Mouse (Mus musculus) heart, postnatal 0 days (tissue): Measurements from ENCODE around the gene Rps23. TPM values are rescaled to one million over a fixed set of nuclear protein-coding genes. Genes with fewer than 3 reads are reported as not detected.
"Not testable (repeated sequence)": the region's sequence is repeated elsewhere in the genome, so short reads cannot be mapped to it uniquely, and the experiment has no call there.

Experiments used
- ATAC-seq: fragments of 200-750 bp; cut with Nextera tagmentation; 2 replicates; pipeline ENCODE4 v1.8.0; 2017; ENCODE audit warnings: low read depth, moderate number of reproducible peaks, moderate library complexity; ENCODE audit not compliant: insufficient read depth
- DNase-seq: peaks from one replicate; pipeline ENCODE4 v3.0.0-alpha.2; 2016; ENCODE audit warnings: low spot score
- H3K27ac ChIP-seq: fragments of 300-500 bp; sonication (generic); 2 replicates; pipeline ENCODE4 v1.5.1; 2014; ENCODE audit warnings: low read depth, mild to moderate bottlenecking
- H3K27me3 ChIP-seq: fragments of 300-500 bp; sonication (generic); 2 replicates; pipeline ENCODE4 v1.6.1; 2014; ENCODE audit warnings: low read length, mixed read lengths; ENCODE audit not compliant: control insufficient read depth, insufficient read depth
- H3K36me3 ChIP-seq: fragments of 300-500 bp; sonication (generic); replicated peaks from 2 replicates; pipeline ENCODE4 v1.6.1; 2014; ENCODE audit warnings: low read length, mixed read lengths; ENCODE audit not compliant: control insufficient read depth, insufficient read depth
- H3K4me1 ChIP-seq: fragments of 300-500 bp; sonication (generic); 2 replicates; pipeline ENCODE4 v1.6.1; 2014; ENCODE audit warnings: antibody characterized with exemption; ENCODE audit not compliant: control insufficient read depth, insufficient read depth
- H3K4me2 ChIP-seq: fragments of 300-500 bp; sonication (generic); 2 replicates; pipeline ENCODE4 v1.6.1; 2014; ENCODE audit warnings: low read depth, mild to moderate bottlenecking, low read length, moderate library complexity
- H3K4me3 ChIP-seq: fragments of 300-500 bp; sonication (generic); 2 replicates; pipeline ENCODE4 v1.5.1; 2014; ENCODE audit warnings: low read depth, low read length
- H3K9ac ChIP-seq: fragments of 300-500 bp; sonication (generic); replicated peaks from 2 replicates; pipeline ENCODE4 v1.6.1; 2014; ENCODE audit warnings: low read depth, low read length, mixed read lengths
- H3K9me3 ChIP-seq: fragments of 300-500 bp; sonication (generic); replicated peaks from 2 replicates; pipeline ENCODE4 v1.6.1; 2016; ENCODE audit warnings: low read length; ENCODE audit not compliant: control insufficient read depth
- CTCF ChIP-seq: IDR thresholded peaks from 2 replicates; pipeline ENCODE4 v1.5.1; 2016; ENCODE audit warnings: antibody characterized with exemption, control low read depth, low read depth
- EP300 ChIP-seq: IDR thresholded peaks from 2 replicates; pipeline ENCODE4 v1.6.1; 2016; ENCODE audit warnings: antibody characterized with exemption, low read depth
- WGBS: fragments of 180-500 bp; shearing (Covaris S2); extraction: QIAGEN DNeasy Blood & Tissue Kit; methylation state at CpG from one replicate; pipeline ENCODE4 v1.1.7; 2014; 5-methylcytosine and 5-hydroxymethylcytosine counted together
- polyA plus RNA-seq: library from polyadenylated mRNA; unstranded; fragments of >200 nt; fragmentation: Nextera tagmentation; extraction: Ambion mirVana; gene quantifications from 2 replicates; pipeline ENCODE4 v1.2.1, GENCODE M21; 2015
- total RNA-seq: library from RNA; depleted of rRNA; stranded (reverse); fragments of >200 nt; gene quantifications from 2 replicates; pipeline ENCODE4 v1.2.3, GENCODE M21; 2014; ENCODE audit warnings: low replicate concordance

Gene Rps23
- total and polyA plus RNA-seq, 2 experiments from 2014 or later: 124 to 147 TPM

GRCm38 (mm10) chr13:90913675-90914192 is 9.0 kb upstream of the Rps23 start:
- Histone ChIP-seq H3K36me3 (no peaks in the 10 kb centered on the region), H3K4me3 (no peak overlapping the region), H3K9me3 (no peaks in the 10 kb centered on the region), H3K9ac (no peak overlapping the region), H3K27ac (no peak overlapping the region), H3K4me1 (no peaks in the 10 kb centered on the region), H3K4me2 (no peak overlapping the region), H3K27me3 (no peaks in the 10 kb centered on the region)
- no peak for DNase-seq
- WGBS: 57% methylated on average over 7 of the region's 7 CpGs
- TF ChIP-seq CTCF (no peak), EP300 (no peak)
- no peak for ATAC-seq

- DNase-seq: no peak
- no peak for ATAC-seq
- Histone ChIP-seq H3K4me2 (no peak overlapping the region), H3K36me3 (no peaks in the 10 kb centered on the region), H3K9me3 (no peaks in the 10 kb centered on the region), H3K27me3 (no peaks in the 10 kb centered on the region), H3K9ac (no peak overlapping the region), H3K27ac (no peak overlapping the region), H3K4me1 (no peaks in the 10 kb centered on the region), H3K4me3 (no peak overlapping the region)
- TF ChIP-seq EP300 (no peak), CTCF (no peak)
- WGBS: 86% methylated on average over 4 of the region's 4 CpGs
Measured at GRCm38 (mm10) chr13:90914721-90915120, 8.0 kb upstream of the Rps23 start.

- H3K27me3 ChIP-seq, ATAC-seq, H3K9me3 ChIP-seq, DNase-seq, H3K4me1 ChIP-seq: not testable (repeated sequence)
- under 1% methylated on average over 13 of the region's 13 CpGs for WGBS
- peak overlapping the region; percentile 82 for H3K4me3 ChIP-seq
- peak overlapping the region; percentile 74 for H3K27ac ChIP-seq
- peak overlapping the region; percentile 88 for H3K9ac ChIP-seq
- H3K36me3 ChIP-seq: peaks cover 23% of the 10 kb centered on the region
- peak overlapping the region; percentile 80 for H3K4me2 ChIP-seq
Measured at GRCm38 (mm10) chr13:90923617-90924016, 859 bp downstream of the Rps23 start.

- Histone ChIP-seq H3K9me3 (no peaks in the 10 kb centered on the region), H3K4me2 (peak overlapping the region; percentile 80), H3K27ac (no peak overlapping the region), H3K27me3 (no peaks in the 10 kb centered on the region), H3K4me1 (no peaks in the 10 kb centered on the region; the same call in 1 of the 2 replicates), H3K36me3 (peaks cover 23% of the 10 kb centered on the region), H3K4me3 (peak overlapping the region; percentile 82), H3K9ac (peak overlapping the region; percentile 88)
- ATAC-seq (no peak), DNase-seq (no peak)
- 53% methylated on average over 9 of the region's 9 CpGs for WGBS
- TF ChIP-seq EP300: no peak
- TF ChIP-seq CTCF: no peak
Measured at GRCm38 (mm10) chr13:90924072-90924471, 1.3 kb downstream of the Rps23 start.

- TF ChIP-seq CTCF (no peak), EP300 (no peak)
- DNase-seq (no peak), ATAC-seq (no peak)
- Histone ChIP-seq H3K27ac (no peak overlapping the region), H3K4me1 (no peaks in the 10 kb centered on the region; the same call in 1 of the 2 replicates), H3K9ac (no peak overlapping the region), H3K36me3 (peaks cover 23% of the 10 kb centered on the region), H3K4me2 (no peak overlapping the region), H3K27me3 (no peaks in the 10 kb centered on the region), H3K9me3 (no peaks in the 10 kb centered on the region), H3K4me3 (no peak overlapping the region)
- WGBS: 85% methylated on average over 5 of the region's 5 CpGs
Measured at GRCm38 (mm10) chr13:90925191-90925590, 2.4 kb downstream of the Rps23 start.

- peaks cover 23% of the 10 kb centered on the region for H3K36me3 ChIP-seq
- no peaks in the 10 kb centered on the region for H3K27me3 ChIP-seq
- ATAC-seq: no peak
- H3K4me2 ChIP-seq: no peak overlapping the region
- TF ChIP-seq CTCF (no peak), EP300 (no peak)
- no peak overlapping the region for H3K4me3 ChIP-seq
- 68% methylated on average over 7 of the region's 7 CpGs for WGBS
- no peak for DNase-seq
- no peak overlapping the region for H3K27ac ChIP-seq
- H3K9me3 ChIP-seq: no peaks in the 10 kb centered on the region
- H3K4me1 ChIP-seq: no peaks in the 10 kb centered on the region; the same call in 1 of the 2 replicates
- no peak overlapping the region for H3K9ac ChIP-seq
Measured at GRCm38 (mm10) chr13:90926125-90926765, 3.5 kb downstream of the Rps23 start.
